Mouse (Mus musculus): Measurements from ENCODE around the gene Kit. TPM values are rescaled to one million over a fixed set of nuclear protein-coding genes. Genes with fewer than 3 reads are reported as not detected.

Gene Kit
- polyA plus RNA-seq (2014; fragmentation: Illumina TruSeq; extraction: RNeasy Lipid Tissue Mini Kit (QIAGEN cat#74804)) = 63.9 TPM

GRCm38 (mm10) chr5:75574852-75575566 lies at the start of gene Kit:
TSS of gene Kit (plus strand) at chr5:75574916.

